Mouse (Mus musculus) embryo, embryonic 11.5 days (tissue): ENCODE data around the gene Mrpl9.

ENCODE experiments used
- DNase-seq: peaks from one replicate; pipeline ENCODE4 v3.0.0-alpha.2; 2012; ENCODE audit warnings: low read depth, low spot score

The Mrpl9 gene

GRCm38 (mm10) chr3:94465632-94466430, 22.7 kb downstream of the Mrpl9 start:
- no peak for DNase-seq

- DNase-seq: no peak
Measured at GRCm38 (mm10) chr3:94468931-94469330, 25.8 kb downstream of the Mrpl9 start.

GRCm38 (mm10) chr3:94472447-94473114, 29.5 kb downstream of the Mrpl9 start:
- DNase-seq: peak; percentile 51

GRCm38 (mm10) chr3:94473115-94473505, 30.0 kb downstream of the Mrpl9 start:
- no peak for DNase-seq

- no peak for DNase-seq
Measured at GRCm38 (mm10) chr3:94473567-94474232, 30.6 kb downstream of the Mrpl9 start.

- no peak for DNase-seq
Measured at GRCm38 (mm10) chr3:94476301-94477035, 33.4 kb downstream of the Mrpl9 start.

- no peak for DNase-seq
Measured at GRCm38 (mm10) chr3:94477444-94477843, 34.3 kb downstream of the Mrpl9 start.

DNA sequence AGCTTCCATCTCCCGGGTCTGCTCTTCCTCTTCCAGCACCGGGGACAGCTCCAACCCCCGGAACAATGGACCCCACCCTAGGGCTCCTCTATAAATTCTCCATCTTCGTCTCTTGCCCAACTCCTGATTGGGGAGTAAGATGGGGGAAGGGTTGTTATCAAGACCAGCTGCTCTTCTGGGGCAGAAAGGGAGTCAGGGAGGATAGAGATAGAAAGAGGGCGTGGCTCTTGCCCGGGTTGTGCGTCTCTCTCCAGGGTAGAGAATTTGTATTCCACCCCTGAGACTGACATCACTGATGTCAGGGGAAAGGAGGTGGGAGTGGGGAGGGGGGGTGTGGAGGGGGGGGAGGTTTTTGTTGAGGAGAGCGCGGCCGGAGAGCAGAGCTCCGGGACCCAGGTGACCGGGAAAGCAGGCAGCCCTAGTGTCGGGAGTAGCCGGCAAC, 34.9 kb downstream of the Mrpl9 start, which contains the start of gene Celf3:
Gene Celf3, plus strand, starts transcription at position 315 of the 442 bp plus-strand sequence.
- DNase-seq: peak; percentile 45

DNA sequence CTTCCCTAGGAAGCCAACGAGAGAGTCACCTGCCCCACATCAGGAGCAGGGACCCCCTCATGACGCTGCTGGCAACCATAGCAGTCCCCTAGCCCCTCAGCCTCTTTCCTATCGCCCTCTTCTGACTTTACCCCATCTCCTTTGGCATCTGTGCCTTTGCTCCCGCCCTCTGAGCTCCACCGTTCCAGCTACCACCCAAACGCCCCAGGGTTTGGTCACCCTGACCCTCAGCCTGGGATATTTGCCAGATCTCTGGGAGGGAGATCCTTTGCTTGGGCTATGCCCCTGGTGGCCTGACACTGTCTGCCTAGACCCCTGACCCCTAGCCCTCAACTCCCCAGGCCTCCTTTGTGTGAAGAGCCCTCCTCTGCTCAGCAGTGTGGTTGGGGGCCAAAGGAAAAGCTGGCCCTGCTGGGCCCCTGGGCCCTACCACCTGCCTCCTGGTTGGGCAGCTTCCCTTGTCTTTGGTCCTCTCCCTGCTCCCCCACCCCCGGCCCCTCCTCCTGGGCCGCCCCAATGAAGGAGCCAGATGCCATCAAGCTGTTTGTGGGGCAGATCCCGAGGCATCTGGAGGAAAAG, 35.6 kb downstream of the Mrpl9 start:
- no peak for DNase-seq

GRCm38 (mm10) chr3:94479564-94479963, 36.4 kb downstream of the Mrpl9 start:
- no peak for DNase-seq

DNA sequence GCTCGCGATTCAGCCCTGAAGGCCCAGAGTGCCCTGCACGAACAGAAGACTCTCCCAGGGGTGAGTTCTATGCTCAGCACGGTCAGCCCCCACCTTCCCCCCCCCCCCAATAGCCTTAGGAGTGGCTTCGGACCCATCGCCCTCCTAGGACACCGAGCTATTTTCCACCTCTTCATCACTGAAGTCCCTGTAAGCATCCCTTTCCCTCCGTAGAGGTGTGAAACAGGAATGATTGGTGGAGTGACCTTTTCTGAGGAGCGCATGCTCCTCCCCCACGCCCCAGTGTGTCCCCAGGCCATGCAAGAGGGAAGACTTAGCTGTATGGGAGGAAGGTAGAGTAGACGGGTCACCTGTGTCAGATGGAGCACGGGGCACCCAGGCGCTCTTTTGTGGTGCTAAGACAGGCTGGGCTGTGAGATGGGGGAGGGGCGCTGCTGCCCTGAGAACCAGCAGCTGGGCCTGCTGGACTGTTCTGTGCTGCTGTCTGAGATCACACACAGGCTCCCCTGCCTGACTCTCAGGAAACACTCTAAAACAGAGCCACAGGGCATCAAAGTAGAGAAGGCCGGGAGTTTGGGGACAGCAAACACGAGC, 37.3 kb downstream of the Mrpl9 start, which contains the start of gene Riiad1:
Gene Riiad1, minus strand, starts transcription at position 51 of the 594 bp plus-strand sequence.
- no peak for DNase-seq

GRCm38 (mm10) chr3:94481429-94481828, 38.3 kb downstream of the Mrpl9 start:
- DNase-seq: no peak

GRCm38 (mm10) chr3:94482764-94483385, 39.8 kb downstream of the Mrpl9 start:
- no peak for DNase-seq

DNA sequence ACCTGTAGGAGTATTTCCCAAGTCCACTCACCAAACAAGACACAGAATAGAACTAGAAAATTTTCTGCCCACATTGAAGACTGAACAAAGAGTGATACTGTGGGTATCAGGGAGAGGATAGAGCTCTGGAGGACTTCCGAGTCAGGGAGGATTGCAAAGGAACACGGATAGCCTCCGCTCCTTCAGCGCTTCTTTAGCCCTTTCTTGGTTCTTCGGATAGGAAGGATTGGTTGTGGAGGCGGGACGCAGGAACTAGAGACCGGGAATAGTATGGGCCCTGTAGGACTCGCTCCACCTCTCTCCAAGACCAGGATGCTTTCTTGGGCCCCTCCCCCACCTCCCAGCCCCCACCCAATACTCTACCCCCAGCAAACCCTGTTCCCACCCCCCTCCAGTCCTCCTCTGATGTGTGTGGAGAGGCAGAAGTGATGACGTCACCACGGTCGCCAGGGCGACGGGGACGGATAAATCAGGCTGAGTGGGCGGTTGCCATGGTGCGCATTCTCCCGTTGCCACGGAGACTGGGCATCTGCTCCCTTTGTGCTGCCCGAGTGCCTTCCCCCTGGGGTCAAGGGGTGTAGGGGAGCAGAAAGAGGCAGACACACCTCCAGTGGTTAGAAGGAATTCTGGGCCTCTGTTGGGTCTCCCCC, 40.8 kb downstream of the Mrpl9 start:
- peak; percentile 68 for DNase-seq

DNA sequence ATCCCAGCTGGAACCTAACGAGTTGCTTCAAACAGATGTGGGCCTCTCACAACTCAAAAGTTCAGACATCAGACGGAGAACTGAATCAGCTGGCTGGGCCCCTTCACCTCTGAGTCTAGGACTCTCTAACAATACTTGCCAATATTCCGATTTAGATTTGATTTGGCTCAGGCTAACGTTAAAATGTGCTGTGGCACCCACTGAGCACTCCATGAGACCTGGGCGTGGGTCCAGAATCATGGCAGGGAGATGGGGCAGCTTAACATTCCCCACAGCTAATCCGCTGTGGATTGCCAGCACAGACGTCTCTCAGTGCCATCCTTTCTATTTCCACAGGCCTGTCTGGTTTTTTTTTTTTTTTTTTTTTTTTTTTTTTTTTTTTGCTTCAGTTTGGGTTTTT, 42.8 kb downstream of the Mrpl9 start:
- DNase-seq: no peak

GRCm38 (mm10) chr3:94487581-94487980, 44.5 kb downstream of the Mrpl9 start:
- DNase-seq: no peak

- DNase-seq: no peak
Measured at GRCm38 (mm10) chr3:94497162-94497561, 54.0 kb downstream of the Mrpl9 start.
